Mouse (Mus musculus): ENCODE measurements around the gene Bbs2.
"Not testable (repeated sequence)": the region's sequence is repeated elsewhere in the genome, so short reads cannot be mapped to it uniquely, and the experiment has no call there.

Bbs2 gene

DNA sequence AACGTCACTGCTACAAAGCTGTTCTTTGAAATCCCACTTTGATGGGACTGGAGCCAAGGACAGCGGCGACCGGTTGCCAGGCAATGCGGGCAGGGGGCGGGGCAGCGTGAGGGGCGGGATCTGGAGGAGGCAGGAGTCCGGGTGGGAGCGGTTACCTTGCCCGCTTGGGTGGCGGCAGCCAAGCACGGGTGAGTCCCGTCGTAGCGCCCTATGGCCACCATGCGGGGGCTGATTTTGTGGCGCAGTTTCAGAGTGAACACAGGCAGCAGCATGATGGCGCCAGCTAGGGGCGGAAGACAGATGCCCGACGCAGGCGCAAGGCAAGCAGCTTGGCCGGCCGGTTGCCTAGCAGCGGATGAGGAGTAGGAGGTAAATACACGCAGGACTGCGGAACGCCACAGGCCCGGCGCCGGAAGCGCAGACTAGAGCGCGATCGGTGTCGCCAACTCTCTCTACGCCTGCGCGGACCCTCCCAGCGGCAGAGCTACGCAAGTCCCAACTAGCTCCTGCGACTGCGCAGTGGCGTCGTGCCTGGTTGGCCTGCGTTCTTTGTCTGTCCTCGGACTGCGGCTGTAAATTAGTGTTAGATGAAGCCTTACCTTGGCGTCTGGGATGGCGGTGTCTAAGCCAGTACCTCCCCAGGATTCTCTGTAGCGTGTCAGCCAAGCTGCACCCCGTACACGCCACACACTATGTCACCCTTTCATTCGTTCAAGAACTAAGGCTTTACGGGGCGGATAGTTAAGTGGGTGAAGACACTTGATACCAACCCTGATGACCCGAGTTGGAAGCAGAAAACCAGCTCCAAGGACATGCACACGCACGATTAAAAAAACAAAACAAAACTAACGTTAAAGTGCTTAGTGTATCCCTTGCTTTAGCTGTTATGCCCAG is at the start of gene Bbs2:
TSS of gene Bbs2 (minus strand) at position 848 of the 894 bp plus-strand sequence.
- DNase-seq (ENCODE audit: low spot score in 2 of 2), result peak; percentile 98

GRCm38 (mm10) chr8:94148236-94148635 is 49.5 kb upstream of the Bbs2 start:
- no peak for DNase-seq (ENCODE audit: low spot score in 2 of 2)

DNA sequence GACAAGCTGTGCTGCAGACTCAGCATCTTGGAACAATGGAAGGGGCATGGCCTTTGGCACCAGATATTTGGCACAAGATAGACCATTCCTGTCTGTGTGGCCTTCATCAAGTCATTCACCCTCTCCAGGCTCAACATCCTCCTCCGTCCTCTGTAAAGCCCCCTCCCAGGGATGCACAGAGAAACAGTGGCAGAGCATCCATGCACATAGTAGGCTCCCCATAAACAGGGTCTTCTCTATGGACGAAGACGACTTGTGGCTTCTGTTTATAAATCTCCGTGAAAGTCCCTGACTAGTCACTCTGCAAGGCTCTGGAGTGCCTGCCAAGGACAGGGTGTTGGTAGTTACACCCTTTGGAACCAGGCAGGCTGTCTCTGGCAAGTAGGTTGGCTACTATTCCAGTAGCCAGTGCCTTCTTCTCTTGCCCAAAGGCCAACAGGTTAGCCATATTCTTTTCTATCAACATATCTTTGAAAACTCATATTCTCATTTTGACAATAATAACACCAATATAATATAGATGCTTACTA is 41.6 kb upstream of the Bbs2 start:
- no peak for DNase-seq (ENCODE audit: low spot score in 2 of 2)

DNA sequence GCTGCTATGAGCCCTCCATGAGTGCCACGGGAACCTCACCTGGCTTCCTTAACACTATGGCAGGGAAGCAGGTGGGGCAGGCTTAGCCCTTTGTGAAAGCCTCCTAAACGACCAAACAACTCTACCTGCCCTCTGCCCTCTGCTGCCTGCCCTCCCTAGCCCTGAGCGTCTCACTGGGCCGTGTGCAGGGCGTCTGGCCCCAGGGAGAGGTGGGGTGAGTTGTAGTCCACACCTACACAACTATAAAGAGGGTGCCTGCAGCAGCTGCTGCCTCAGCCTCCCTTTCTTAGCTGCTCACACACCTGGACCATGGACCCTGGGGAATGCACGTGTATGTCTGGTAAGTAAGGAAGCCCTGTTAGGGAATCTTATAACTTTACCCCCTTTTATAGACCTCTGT is 38.2 kb upstream of the Bbs2 start, which contains the start of gene Mt4:
TSS of gene Mt4 (plus strand) at position 265 of the 400 bp plus-strand sequence.
- no peak for DNase-seq (ENCODE audit: low spot score in 2 of 2)

- DNase-seq (ENCODE audit: low spot score in 2 of 2), result no peak
Measured at GRCm38 (mm10) chr8:94136192-94136591, 37.5 kb upstream of the Bbs2 start.

DNA sequence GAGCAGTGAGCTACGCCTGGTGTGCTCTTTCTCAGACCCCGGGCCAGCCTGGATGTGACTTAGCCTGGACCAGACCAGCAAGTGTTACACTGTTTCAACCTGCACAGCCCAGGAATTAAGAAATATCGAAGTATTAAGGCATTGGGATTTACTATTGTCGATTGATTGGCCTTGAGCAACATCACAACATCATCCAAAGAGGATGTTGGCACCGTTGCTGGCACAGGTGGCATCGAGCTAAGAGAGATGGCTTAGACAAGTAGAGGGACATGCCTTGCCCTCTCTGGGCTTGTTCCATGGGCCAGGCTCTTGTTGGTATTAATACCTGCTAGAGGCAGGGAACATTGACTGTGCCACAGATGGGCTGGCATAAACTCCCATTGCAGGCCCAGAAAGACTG is 36.8 kb upstream of the Bbs2 start:
- DNase-seq (ENCODE audit: low spot score in 2 of 2), result no peak

DNA sequence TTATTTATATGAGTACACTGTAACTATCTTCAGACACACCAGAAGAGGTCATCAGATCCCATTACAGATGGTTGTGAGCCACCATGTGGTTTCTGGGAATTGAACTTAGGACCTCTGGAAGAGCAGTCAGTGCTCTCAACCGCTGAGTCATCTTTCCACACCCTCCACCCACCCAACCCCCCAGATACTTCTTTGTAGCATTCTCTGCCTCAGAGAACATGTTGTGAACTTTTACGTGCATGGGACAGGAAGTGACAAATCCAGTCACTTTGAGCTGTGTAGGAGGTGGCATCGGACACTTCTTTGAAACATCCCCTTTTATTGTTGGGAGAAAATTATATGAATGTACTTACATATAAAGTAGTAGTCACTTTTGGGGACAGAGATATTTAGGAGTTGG is 35.9 kb upstream of the Bbs2 start:
- DNase-seq (ENCODE audit: low spot score in 2 of 2), result not testable (repeated sequence)

GRCm38 (mm10) chr8:94132096-94132495 is 33.4 kb upstream of the Bbs2 start:
- no peak for DNase-seq (ENCODE audit: low spot score in 2 of 2)

- DNase-seq (ENCODE audit: low spot score in 2 of 2), result no peak
Measured at GRCm38 (mm10) chr8:94130126-94130525, 31.4 kb upstream of the Bbs2 start.

GRCm38 (mm10) chr8:94129133-94129789 is 30.5 kb upstream of the Bbs2 start:
- DNase-seq (ENCODE audit: low spot score in 2 of 2), result no peak

GRCm38 (mm10) chr8:94127711-94128110 is 29.0 kb upstream of the Bbs2 start:
- DNase-seq (ENCODE audit: low spot score in 2 of 2), result no peak

DNA sequence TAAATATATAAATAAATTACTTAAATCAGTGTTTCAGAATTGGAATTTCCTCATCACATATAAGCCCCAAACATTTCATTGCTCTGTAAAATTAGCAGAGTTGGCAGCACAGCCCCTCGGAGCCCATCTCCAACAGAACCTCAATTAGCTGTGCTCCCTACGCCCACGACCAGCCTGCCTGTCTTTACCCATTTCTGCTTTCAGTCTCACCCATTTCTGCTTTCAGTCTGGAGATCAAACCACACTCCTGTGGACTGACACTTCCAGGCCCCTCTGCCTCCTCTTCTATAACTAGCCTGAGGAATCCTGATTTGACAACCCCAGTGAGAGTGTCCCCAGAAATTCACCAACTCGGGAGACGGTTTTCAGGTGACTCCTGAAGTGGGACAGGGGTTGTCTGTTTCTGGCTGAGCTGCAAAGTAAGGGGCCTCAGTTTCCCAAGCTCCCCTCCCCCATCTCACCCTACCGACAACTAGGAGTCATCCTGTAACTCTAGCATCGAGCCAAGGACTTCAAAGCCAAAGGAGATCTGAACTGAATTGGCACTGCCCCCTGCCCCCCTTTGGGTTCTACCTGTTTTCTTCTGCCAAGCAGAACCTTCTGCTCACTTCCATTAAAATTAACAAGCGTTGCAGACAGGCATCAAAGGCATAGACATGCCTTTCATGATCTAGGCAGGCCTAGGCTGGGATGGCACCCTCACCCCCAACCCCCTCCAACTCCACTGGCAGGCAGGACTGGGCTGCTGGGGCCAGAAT is 24.2 kb upstream of the Bbs2 start:
- DNase-seq (ENCODE audit: low spot score in 2 of 2), result no peak

DNA sequence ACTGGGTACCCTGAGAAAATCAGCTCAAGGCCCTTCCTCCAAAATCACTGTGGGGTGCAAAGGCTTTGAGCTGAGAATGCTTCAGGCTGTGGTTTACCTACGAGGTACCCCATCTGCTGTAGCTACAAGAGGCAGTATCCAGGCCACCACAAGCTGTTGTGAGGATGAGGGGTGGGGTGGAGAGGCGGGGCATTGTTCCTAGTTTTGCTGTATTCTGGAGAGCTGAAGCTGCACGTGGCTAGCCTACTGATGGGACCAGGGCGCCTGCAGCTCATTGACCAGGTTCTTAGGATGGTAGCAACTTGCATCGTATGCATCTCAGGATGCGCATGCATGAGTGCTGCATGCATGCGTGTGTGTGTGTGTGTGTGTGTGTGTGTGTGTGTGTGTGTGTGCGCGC is 22.9 kb upstream of the Bbs2 start:
- no peak for DNase-seq (ENCODE audit: low spot score in 2 of 2)

- DNase-seq (ENCODE audit: low spot score in 2 of 2), result peak in 1 of 2 experiments; percentile 21
Measured at GRCm38 (mm10) chr8:94118776-94119430, 20.2 kb upstream of the Bbs2 start.

DNA sequence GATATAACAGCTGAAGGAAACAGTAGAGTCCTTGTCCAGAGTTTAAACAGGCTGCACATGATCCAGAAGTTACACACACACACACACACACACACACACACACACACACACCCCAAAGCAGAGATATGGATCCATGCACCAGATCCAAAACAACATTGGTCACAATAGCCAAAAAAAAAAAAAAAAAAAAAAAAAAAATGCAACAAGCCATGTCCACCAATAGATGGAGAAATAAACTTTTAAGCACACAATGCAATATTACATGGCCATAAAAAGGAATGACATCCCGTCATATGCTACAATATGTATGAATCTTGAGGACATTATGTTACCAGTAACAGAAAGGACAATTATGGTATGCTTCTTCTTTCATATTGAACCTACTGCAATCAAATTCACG is 15.2 kb upstream of the Bbs2 start:
- DNase-seq (ENCODE audit: low spot score in 2 of 2), result no peak

- DNase-seq (ENCODE audit: low spot score in 2 of 2), result no peak
Measured at GRCm38 (mm10) chr8:94113435-94113834, 14.7 kb upstream of the Bbs2 start.

GRCm38 (mm10) chr8:94110526-94111177 is 11.9 kb upstream of the Bbs2 start:
- DNase-seq (ENCODE audit: low spot score in 2 of 2), result no peak

DNA sequence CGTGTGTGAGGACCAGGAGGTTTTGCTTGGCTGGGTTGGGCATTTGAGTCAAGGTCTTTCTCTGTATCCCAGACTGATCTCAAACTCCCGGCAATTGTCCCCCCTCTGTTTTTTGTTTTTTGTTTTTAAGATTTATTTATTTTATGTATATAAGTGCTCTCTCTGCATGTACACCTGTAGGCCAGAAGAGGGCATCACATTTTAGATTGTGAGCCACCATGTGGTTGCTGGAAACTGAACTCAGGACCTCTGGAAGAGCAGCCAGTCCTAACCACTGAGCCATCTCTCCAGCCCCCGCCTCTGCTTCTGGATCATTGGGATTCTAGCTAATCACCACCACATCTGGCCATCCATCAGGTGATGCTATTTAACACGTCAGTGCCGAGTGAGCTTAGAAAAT is 11.1 kb upstream of the Bbs2 start:
- no peak for DNase-seq (ENCODE audit: low spot score in 2 of 2)

- no peak for DNase-seq (ENCODE audit: low spot score in 2 of 2)
Measured at GRCm38 (mm10) chr8:94109396-94109795, 10.7 kb upstream of the Bbs2 start.

GRCm38 (mm10) chr8:94107871-94108270 is 9.1 kb upstream of the Bbs2 start:
- no peak for DNase-seq (ENCODE audit: low spot score in 2 of 2)

- peak in 1 of 2 experiments; percentile 22 for DNase-seq (ENCODE audit: low spot score in 2 of 2)
Measured at GRCm38 (mm10) chr8:94104146-94104545, 5.4 kb upstream of the Bbs2 start.

Measured in frontal cortex, postnatal 25 days (tissue).